Mouse (Mus musculus): ENCODE data around the gene Slc44a1.

Slc44a1 gene

GRCm38 (mm10) chr4:53537539-53537938 is 97.3 kb downstream of the Slc44a1 start:
- no peak for DNase-seq (ENCODE audit: low spot score)

DNA sequence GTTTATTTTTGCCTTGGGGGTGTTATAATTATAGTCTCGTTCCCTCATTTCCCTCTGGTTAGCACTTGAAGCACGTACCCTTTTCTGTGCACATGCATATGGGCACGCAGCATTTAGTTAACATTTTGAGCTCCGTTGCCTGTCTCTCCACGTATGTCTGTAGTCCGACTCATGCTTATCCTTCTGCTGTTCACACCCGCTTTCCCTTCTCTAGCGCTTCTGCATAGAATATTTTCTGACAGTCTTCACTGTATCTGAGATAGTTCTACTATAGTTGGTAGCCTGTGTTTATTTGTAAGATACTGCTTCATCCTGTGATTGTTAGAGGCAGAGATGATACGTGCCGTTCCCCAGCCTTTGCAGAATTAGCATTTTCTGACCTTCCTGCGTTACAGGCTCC is 98.4 kb downstream of the Slc44a1 start:
- peak; percentile 55 for DNase-seq (ENCODE audit: low spot score)

DNA sequence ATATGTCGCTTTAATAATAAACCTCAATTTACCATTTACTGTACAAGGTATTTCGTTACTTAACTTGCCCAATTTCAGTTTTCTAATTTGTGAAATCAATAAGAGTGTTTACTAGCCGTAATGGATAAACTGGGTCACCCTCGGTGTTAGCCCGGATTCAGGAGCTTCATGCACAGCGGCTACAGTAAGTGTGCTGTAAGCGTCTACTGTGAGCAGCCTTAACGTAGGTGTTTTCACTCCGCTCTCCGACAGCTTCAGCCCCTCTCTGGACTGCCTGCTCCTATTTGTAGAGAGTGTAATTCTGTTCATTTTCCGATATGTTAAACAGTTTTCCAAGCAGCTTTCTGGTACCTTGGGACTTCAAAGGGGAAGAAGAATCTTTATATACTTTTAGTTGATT is 99.7 kb downstream of the Slc44a1 start:
- DNase-seq (ENCODE audit: low spot score): no peak

DNA sequence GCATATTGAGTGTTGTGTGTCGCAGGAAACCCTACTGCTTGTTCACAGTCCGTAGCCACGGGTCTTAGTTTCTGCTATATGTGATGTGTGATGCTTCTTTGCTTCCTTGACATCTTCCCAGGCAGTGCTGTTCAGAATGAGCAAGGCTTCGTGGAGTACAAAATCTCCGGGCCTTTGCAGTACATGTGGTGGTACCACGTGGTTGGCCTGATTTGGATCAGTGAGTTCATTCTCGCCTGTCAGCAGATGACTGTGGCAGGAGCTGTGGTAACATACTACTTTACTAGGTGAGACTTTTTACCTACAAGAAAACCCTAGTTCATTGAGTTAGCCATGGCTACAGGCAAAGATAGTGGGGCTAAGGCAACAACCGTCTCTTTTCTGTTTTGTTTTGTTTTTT is 103.2 kb downstream of the Slc44a1 start:
- no peak for DNase-seq (ENCODE audit: low spot score)

DNA sequence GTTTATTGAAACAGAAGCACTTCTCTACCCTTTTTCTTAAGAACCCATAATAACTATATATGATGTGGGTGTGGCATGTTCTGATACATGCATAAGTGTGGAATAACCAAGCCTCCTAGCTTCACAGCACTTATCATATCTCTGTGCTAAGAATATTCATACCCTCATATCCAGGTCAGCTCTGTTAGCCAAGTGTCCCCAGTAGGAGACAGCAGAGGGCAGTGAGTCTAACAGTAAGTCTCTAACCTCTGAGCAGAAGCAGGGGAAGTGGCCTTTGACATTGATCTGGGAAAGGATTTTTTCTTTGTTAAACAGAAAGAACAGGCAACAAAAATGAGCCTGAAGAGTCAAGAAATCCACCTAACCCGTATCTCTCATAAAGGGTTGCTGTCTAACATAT is 104.7 kb downstream of the Slc44a1 start:
- DNase-seq (ENCODE audit: low spot score): no peak

GRCm38 (mm10) chr4:53547381-53547780 is 107.2 kb downstream of the Slc44a1 start:
- DNase-seq (ENCODE audit: low spot score): no peak

DNA sequence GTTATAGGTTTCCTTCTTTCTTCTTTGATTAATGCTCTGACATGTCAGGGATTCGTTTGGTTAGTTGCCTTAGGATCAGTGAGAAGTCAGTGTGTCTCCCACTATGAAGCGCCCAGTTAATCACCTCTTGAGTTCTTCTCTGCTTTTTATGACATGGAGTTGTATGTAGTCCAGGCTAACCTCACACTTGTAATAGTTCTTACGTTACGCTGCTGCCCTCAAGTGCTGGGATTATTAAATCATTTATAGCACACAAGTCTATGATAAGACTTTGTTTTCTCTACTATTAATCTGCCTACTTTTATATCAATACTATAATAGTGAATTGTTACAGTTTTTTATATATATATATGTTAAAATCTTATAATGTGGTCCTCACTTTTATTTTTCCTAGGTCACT is 109.2 kb downstream of the Slc44a1 start:
- no peak for DNase-seq (ENCODE audit: low spot score)

DNA sequence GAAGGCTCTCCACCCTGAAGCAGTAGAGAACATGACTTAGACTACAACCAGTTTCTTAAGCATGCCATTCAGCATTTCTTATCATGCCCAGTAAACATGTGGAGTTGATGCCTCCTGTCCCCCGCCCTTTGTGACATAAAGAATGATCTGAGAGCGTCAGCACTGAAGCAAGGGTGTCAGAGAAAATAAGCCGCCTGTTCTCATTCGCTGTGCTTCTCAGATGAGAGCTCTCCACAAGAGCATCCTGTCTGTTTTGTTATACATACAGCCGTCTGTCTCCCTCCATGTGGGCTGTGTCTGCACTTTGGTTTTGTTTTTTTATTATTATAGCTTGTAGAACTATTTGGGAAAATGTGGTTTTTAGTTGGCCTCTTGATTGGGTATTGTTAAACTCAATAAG is 124.4 kb downstream of the Slc44a1 start:
- no peak for DNase-seq (ENCODE audit: low spot score)

DNA sequence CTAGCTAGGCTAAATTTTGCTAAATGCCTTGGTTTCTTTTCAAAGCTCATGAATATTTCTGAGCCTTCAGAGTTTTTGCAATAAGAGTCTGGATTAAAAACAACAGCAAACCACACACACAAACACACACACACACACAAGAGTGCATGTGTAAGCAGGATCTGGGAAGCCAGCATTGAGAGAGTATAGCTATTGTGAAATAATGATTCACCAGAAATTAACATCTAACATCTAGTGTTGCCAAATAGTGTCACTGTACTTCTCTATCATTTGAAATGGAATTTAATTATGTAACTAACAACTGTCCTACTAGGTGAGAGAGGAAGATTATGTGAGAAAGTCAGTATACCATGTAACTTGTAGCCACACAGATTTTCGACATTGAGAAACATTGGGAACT is 126.9 kb downstream of the Slc44a1 start:
- DNase-seq (ENCODE audit: low spot score): no peak

GRCm38 (mm10) chr4:53575558-53575957 is 135.3 kb downstream of the Slc44a1 start:
- no peak for DNase-seq (ENCODE audit: low spot score)

- DNase-seq (ENCODE audit: low spot score): no peak
Measured at GRCm38 (mm10) chr4:53587676-53588075, 147.5 kb downstream of the Slc44a1 start.

DNA sequence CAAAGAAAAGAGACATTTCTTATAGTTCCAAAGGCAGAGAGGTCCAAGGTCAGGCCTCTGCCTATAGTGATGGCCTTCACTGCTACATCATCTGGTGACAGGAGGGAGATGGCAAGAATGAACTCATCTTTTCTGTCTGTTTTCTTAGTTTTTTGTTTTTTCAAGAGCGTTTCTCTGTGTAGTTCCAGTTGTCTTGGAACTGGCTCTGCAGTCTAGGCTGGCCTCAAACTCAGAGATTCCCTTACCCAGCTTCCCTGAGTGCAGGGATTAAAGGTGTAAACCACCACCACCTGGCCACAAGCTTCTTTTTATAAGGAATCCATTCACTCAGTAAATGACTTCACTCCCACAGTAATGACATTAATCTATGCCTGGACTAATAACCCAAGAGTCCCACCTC is 148.7 kb downstream of the Slc44a1 start:
- no peak for DNase-seq (ENCODE audit: low spot score)

GRCm38 (mm10) chr4:53589466-53589865 is 149.3 kb downstream of the Slc44a1 start:
- DNase-seq (ENCODE audit: low spot score): no peak

DNA sequence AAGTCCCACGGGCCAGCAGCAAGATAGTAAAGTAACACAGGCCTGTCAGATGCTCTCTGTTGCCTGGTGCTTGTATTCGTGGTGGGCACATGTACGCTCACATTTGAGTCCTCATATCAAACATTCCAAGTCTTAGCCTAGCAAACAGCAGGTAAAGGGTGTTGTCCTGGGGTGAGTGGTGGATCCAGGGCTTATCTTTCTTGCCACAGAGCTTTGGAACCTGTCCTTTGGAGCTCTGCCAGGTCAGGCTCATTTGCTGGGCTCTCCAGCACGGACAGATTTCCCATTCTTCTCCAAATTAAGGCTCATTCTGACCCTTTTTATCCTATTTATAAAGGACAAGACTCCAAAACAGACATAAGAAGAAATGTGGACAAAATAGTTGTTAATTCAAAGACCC is 149.9 kb downstream of the Slc44a1 start:
- no peak for DNase-seq (ENCODE audit: low spot score)

DNA sequence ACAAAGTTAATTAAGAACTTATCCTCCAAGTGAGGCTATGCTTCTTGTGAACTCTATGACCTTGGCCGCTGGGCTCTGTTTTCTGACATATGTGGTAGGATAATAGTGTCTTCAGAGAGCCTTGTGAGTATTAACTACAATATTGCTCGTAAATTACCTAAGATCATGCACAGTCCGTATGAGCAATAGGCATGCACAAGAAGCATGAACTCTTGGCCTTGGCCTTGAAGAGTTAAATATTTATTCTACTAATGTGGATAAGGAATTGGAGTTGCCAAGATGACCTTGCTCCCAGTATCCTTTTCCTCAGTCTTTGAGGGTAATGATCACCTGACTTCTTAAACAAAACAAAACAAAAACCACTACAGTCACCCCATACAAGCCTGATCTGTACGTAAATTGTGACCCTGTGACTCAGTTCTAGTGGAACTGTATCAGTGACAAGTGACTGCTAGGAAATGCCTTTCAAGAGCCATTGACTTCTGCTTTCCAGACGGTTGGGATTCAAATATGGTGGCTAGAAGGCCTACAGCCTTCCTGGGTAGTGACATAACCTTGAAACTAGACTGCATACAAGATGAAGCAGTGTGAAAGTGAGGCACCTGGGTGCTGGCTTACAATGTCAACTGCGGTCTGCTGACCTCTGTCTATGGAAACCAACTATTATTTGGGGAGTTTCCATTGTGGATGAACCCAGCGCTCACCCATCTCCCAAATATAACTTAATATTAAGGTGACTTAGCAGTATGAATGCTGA is 150.7 kb downstream of the Slc44a1 start:
- no peak for DNase-seq (ENCODE audit: low spot score)

DNA sequence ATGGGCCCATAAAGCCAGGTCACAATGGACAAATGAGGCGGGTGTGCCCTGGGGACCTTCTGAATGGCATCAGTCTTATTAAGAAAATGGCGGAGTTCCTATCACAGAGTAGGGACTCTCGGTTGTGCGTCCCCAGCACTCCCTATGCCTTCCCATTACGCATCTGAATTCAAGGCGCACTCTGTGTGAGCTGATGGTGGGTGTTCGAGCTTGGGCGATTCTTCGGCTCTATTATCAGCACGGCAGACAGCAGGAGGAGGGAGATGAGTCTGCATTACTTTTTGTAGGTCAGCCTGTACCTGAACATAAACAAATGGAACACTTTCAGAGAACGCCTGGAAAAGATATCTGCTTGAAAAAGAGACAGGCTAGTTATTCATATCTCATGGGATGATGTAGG is 151.3 kb downstream of the Slc44a1 start:
- DNase-seq (ENCODE audit: low spot score): no peak

- no peak for DNase-seq (ENCODE audit: low spot score)
Measured at GRCm38 (mm10) chr4:53591941-53592340, 151.7 kb downstream of the Slc44a1 start.

DNA sequence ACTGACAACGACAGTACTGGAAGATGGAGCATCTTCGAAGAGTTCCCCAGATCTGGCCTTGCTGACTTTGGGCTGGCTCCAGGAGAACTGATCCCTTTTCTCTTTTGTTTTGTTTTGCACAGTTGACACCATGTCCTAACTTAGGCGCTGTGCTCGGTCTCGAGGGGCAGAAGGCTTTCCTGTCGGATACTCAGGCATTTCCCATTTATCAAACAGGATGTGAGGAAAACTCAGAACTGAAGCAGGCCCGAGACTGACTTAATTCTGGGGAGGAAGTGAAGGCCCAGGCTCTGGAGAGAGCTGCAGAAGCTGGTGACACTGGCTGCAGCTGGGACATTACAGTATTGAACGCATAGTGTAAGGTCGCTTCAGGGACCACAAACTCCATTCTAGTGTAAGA is 152.2 kb downstream of the Slc44a1 start:
- no peak for DNase-seq (ENCODE audit: low spot score)

- DNase-seq (ENCODE audit: low spot score): peak; percentile 55
Measured at GRCm38 (mm10) chr4:53594204-53594603, 154.0 kb downstream of the Slc44a1 start.

DNA sequence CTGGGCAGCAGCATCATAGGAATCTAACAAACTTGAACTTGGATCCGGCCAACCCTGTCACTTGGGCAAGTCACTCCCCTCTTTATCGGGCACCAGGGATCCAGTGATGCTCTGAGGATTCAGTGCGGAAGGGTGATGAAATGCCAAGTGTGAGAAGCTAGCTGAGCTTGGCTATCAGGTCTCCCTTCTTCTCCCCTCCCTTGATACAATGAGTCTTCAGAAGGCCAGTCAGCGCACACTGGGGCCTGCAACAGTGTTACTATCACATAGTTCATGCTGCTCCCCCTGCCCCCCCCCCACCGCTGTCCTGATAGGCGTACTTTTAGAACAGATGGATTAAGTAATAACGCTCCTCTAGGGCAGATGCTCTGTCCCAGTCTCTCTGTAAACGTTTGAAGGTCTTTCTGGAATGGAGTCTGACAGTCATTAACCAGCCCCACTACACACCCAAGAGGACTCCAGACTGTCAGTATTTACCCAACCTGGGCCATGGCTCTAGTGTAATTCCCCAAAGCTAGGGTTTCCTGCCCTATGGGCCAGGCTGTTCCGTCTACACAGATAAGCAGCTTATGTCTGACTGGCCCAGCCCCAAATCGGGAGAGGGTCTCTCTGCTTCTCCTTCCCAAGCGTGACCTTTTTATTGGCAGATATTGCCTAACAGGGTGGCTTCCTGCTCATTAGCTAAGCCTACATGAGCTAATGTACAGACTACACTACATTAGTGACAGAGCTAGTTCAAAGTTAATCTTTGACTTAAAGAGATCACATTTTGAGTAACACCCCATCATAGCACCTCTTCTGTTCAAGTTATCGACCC is 155.2 kb downstream of the Slc44a1 start:
- no peak for DNase-seq (ENCODE audit: low spot score)

GRCm38 (mm10) chr4:53596063-53596895 is 156.1 kb downstream of the Slc44a1 start:
- DNase-seq (ENCODE audit: low spot score): no peak

DNA sequence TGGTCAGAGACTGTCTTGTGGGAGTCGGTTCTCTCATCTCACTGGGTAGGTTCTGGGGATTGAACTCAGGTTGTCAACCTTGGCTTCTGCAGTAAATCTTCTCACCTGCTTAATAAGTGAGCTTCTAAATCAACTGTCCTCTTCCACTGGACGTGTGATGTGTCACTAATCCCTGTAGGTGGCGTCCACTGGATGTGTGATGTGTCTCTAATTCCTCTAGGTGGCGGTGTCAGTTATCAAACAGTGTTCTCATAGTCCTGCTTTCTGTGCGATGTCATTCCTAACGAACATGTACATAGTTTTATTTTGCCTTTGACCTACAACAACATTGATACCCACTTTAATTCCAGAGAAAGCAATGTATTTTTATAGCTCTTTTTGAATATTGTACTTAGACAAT is 160.2 kb downstream of the Slc44a1 start:
- no peak for DNase-seq (ENCODE audit: low spot score)

Measured in layer of hippocampus, adult 9-10 months (tissue).